Mouse (Mus musculus) megakaryocyte, embryonic 14.5 days (primary cell): ENCODE data around the gene Akr7a5.

Experiments used
- FLI1 ChIP-seq: IDR thresholded peaks from 2 replicates; pipeline ENCODE4 v1.6.1; 2012; ENCODE audit warnings: low read length, inconsistent platforms, mixed read lengths
- GATA1 ChIP-seq: IDR thresholded peaks from 3 replicates; pipeline ENCODE4 v1.6.1; 2012; ENCODE audit warnings: mixed read lengths, low read length, inconsistent platforms, borderline replicate concordance

GRCm38 (mm10) chr4:139272951-139273680, 37.4 kb upstream of the Akr7a5 start:
- no peak for TF ChIP-seq GATA1
- no peak for TF ChIP-seq FLI1
